Mouse (Mus musculus) mammary gland, adult 2 months (tissue): ENCODE measurements around the gene Dbx1. TPM values are rescaled to one million over a fixed set of nuclear protein-coding genes. Genes with fewer than 3 reads are reported as not detected.

Source experiments
- polyA plus RNA-seq: library from polyadenylated mRNA; depleted of rRNA; stranded (reverse); fragments of >200 nt; gene quantifications from 2 replicates; pipeline ENCODE4 v1.2.3, GENCODE M21; 2012; ENCODE audit warnings: low replicate concordance; rRNA removed

Gene Dbx1
- polyA plus RNA-seq, result not detected in 2 replicates

GRCm38 (mm10) chr7:49636491-49637115 is at the start of gene Dbx1:
Gene Dbx1, minus strand, starts transcription at chr7:49636849.

Other genes starting within 250 kb of the Dbx1 start
- gene Htatip2, start 122.3 kb upstream of the Dbx1 start, polyA plus RNA-seq, result 9.0 and 13.7 TPM in 2 replicates
- 17.0 and 61.6 TPM in 2 replicates for gene Prmt3, start 141.5 kb upstream of the Dbx1 start, polyA plus RNA-seq